Mouse (Mus musculus): Measurements from ENCODE around the gene Scn3b. TPM values are rescaled to one million over a fixed set of nuclear protein-coding genes. Genes with fewer than 3 reads are reported as not detected.

Gene Scn3b
- polyA plus RNA-seq, 1 experiment from 2014 or later = 4.1 TPM

DNA sequence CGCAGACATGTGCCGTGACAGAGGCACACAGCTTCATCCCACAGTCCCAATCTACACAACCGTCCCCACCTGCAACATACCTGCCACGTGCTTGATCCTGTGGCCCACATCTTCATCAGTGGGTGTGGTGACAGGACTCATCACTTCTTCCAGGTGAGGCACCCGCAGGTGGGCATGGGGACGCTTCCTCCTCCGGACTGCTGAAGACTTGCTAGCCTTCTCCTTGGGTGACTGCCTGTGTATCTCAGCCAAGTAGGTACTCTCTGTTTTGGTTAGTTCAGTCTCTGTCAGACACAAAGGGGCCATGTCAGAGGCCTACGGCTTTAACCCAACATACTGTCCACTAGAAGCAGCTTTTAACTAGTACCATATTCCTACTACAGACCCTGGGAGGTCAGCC lies 35.2 kb downstream of the Scn3b start:
- no peak overlapping the region for H3K27ac ChIP-seq (replicated peaks; ENCODE audit: low read depth, low read length)

DNA sequence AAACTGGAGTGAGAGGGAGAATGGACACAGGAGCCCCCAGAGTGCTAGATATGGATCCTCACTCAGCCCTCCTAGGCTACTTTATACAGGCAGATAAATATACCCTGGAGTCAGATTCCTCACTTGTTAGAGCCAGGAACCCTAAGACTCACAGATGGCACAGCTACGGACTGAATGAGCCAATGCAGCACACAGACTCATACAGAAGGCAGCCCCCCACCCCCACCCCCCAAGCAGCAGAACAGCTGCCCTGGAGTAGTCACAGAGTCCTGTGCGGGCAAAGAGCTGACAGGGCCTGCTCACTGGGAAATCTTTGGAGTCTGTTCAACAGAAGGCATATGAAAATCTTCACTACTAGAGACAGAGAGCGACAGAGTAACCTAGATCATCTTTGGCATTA lies 38.3 kb downstream of the Scn3b start:
- Histone ChIP-seq H3K36me3 (replicated peaks; ENCODE audit: control insufficient read depth, insufficient read depth, low read depth, low read length) (no peaks in the 10 kb centered on the region), H3K27me3 (ENCODE audit: control insufficient read depth, insufficient read depth, low read length) (no peaks in the 10 kb centered on the region), H3K4me3 (ENCODE audit: low read depth, low read length) (no peak overlapping the region), H3K4me1 (ENCODE audit: control insufficient read depth, insufficient read depth, low read length) (no peaks in the 10 kb centered on the region), H3K9me3 (replicated peaks; ENCODE audit: control insufficient read depth, low read length) (no peaks in the 10 kb centered on the region), H3K4me2 (ENCODE audit: low read depth, low read length) (no peak overlapping the region), H3K9ac (replicated peaks; ENCODE audit: low read length) (no peak overlapping the region), H3K27ac (replicated peaks; ENCODE audit: low read depth, low read length) (no peak overlapping the region)
- 86% methylated on average over 3 of the region's 3 CpGs for WGBS
- DNase-seq (ENCODE audit: low spot score) (no peak), ATAC-seq (replicated peaks; ENCODE audit: insufficient number of reproducible peaks, low FRiP score, low TSS enrichment, low read depth) (no peak)

More for the DNA sequence above, 35.2 kb downstream of the Scn3b start:
- WGBS = 96% methylated on average over 8 of the region's 8 CpGs
- Histone ChIP-seq H3K36me3 (replicated peaks; ENCODE audit: control insufficient read depth, insufficient read depth, low read depth, low read length) (no peaks in the 10 kb centered on the region), H3K9ac (replicated peaks; ENCODE audit: low read length) (no peak overlapping the region), H3K4me2 (ENCODE audit: low read depth, low read length) (no peak overlapping the region), H3K4me1 (ENCODE audit: control insufficient read depth, insufficient read depth, low read length) (no peaks in the 10 kb centered on the region), H3K9me3 (replicated peaks; ENCODE audit: control insufficient read depth, low read length) (no peaks in the 10 kb centered on the region), H3K27me3 (ENCODE audit: control insufficient read depth, insufficient read depth, low read length) (no peaks in the 10 kb centered on the region), H3K4me3 (ENCODE audit: low read depth, low read length) (no peak overlapping the region)
- DNase-seq (ENCODE audit: low spot score) = no peak
- no peak for ATAC-seq (replicated peaks; ENCODE audit: insufficient number of reproducible peaks, low FRiP score, low TSS enrichment, low read depth)

DNA sequence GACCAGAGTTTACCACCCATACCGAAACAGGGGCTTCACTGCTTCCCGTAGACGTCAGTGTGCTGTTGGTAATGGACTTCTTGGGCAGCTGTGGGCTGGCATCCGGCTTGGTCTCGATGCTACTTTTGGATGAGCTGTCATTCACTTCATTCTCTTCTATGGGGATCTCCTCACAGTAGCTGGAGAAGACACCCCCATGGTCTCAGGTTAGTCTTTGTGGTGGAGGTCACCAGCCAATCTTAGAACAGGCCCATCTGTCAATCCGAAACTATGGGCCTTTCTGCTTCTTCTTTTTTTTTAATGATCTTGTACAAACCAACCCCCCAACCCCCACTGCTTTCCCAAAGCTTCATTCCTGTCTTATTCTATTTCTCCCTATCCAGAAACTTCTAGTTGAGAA lies 40.9 kb downstream of the Scn3b start:
- H3K4me1 ChIP-seq (ENCODE audit: control insufficient read depth, insufficient read depth, low read length) = no peaks in the 10 kb centered on the region
- ATAC-seq (replicated peaks; ENCODE audit: insufficient number of reproducible peaks, low FRiP score, low TSS enrichment, low read depth) (no peak), DNase-seq (ENCODE audit: low spot score) (no peak)
- H3K36me3 ChIP-seq (replicated peaks; ENCODE audit: control insufficient read depth, insufficient read depth, low read depth, low read length) = no peaks in the 10 kb centered on the region
- H3K4me3 ChIP-seq (ENCODE audit: low read depth, low read length) = no peak overlapping the region
- WGBS = 96% methylated on average over 6 of the region's 6 CpGs
- H3K4me2 ChIP-seq (ENCODE audit: low read depth, low read length) = no peak overlapping the region
- H3K9ac ChIP-seq (replicated peaks; ENCODE audit: low read length) = no peak overlapping the region
- H3K27ac ChIP-seq (replicated peaks; ENCODE audit: low read depth, low read length) = no peak overlapping the region
- no peaks in the 10 kb centered on the region for H3K9me3 ChIP-seq (replicated peaks; ENCODE audit: control insufficient read depth, low read length)
- no peaks in the 10 kb centered on the region for H3K27me3 ChIP-seq (ENCODE audit: control insufficient read depth, insufficient read depth, low read length)

DNA sequence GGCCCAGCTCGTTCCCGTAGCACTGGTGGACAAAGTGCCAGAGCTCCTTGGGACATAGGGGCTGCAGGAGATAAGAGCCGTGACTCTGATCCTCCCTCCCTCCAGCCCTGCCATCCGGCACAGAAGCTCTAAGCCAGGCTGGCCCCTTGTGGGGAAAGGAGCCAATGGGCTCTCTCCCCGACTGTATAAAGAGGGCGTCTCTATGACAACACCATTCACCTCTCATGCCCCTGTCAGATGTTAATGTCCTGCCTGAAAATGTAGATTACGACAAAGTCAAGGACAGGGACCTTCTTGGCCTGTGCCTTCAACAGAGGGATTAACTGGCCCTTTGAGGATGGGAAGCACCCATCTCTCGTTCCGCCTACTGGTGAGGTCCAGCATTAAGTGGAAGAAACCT lies 42.8 kb downstream of the Scn3b start:
- H3K27me3 ChIP-seq (ENCODE audit: control insufficient read depth, insufficient read depth, low read length) = no peaks in the 10 kb centered on the region
- H3K4me1 ChIP-seq (ENCODE audit: control insufficient read depth, insufficient read depth, low read length) = no peaks in the 10 kb centered on the region
- DNase-seq (ENCODE audit: low spot score) (no peak), ATAC-seq (replicated peaks; ENCODE audit: insufficient number of reproducible peaks, low FRiP score, low TSS enrichment, low read depth) (no peak)
- H3K36me3 ChIP-seq (replicated peaks; ENCODE audit: control insufficient read depth, insufficient read depth, low read depth, low read length) = no peaks in the 10 kb centered on the region
- H3K9ac ChIP-seq (replicated peaks; ENCODE audit: low read length) = no peak overlapping the region
- no peak overlapping the region for H3K4me2 ChIP-seq (ENCODE audit: low read depth, low read length)
- 71% methylated on average over 9 of the region's 9 CpGs for WGBS
- H3K9me3 ChIP-seq (replicated peaks; ENCODE audit: control insufficient read depth, low read length) = no peaks in the 10 kb centered on the region
- no peak overlapping the region for H3K27ac ChIP-seq (replicated peaks; ENCODE audit: low read depth, low read length)
- H3K4me3 ChIP-seq (ENCODE audit: low read depth, low read length) = no peak overlapping the region

DNA sequence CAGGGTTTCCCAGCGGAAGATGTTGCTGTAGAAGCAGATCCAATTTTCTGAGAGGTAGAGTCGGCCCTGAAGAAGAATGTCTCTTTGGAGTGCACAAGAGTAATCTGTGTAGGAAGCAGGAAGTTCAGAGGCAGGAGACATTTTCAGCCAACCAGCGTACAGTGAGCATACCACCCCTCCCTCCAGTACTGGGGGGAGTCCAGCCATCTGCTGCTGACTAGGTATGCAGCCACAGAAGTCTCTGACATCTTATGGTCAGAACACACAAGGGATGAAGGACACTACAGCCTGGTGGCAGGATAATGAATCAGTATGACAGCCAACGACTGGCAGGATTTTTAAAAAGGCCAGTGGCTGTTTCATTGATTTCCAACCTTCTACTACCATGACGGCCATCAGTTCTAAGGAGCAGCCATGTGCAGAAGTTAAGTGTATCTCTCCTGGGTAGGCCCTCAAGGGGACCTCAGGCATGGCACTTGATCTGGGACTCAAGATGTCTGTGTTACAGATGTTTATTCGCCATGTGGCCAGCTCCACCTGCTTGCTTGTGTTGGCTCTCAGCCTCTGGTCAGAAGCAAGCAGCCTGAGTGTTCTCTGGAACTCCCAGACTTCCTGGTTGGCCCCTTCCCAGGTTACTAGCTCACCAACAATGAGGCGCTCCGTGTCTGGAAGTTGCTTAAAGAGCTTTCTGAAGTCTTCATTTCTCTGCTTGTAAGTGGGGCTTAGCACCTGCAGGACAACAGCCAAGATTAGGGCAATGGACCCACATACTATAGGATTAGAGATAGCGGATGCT lies 48.0 kb downstream of the Scn3b start:
- DNase-seq (ENCODE audit: low spot score) (no peak), ATAC-seq (replicated peaks; ENCODE audit: insufficient number of reproducible peaks, low FRiP score, low TSS enrichment, low read depth) (no peak)
- Histone ChIP-seq H3K9ac (replicated peaks; ENCODE audit: low read length) (no peak overlapping the region), H3K4me3 (ENCODE audit: low read depth, low read length) (no peak overlapping the region), H3K27me3 (ENCODE audit: control insufficient read depth, insufficient read depth, low read length) (no peaks in the 10 kb centered on the region), H3K4me1 (ENCODE audit: control insufficient read depth, insufficient read depth, low read length) (no peaks in the 10 kb centered on the region), H3K27ac (replicated peaks; ENCODE audit: low read depth, low read length) (no peak overlapping the region), H3K36me3 (replicated peaks; ENCODE audit: control insufficient read depth, insufficient read depth, low read depth, low read length) (no peaks in the 10 kb centered on the region), H3K9me3 (replicated peaks; ENCODE audit: control insufficient read depth, low read length) (no peaks in the 10 kb centered on the region), H3K4me2 (ENCODE audit: low read depth, low read length) (no peak overlapping the region)
- 89% methylated on average over 9 of the region's 9 CpGs for WGBS

DNA sequence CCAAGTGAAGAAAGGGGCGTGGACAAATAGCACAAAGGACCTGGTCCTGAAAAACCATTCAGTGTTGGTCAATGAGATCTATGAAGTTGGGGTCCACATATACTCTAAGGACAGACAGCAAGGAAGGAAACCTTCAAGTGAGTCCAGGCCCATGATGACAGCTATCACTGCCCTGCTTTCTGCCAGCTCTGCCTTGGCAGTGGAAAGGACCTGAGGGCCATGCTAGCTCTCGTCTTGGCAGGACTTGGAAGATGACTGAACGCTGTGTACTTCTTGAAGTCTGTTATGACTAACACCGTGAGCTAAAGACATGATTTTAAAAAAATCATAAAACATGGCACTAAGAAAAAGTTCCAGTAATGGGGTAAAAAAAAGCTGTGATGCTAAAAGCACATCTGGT lies 48.7 kb downstream of the Scn3b start:
- Histone ChIP-seq H3K9ac (replicated peaks; ENCODE audit: low read length) (no peak overlapping the region), H3K36me3 (replicated peaks; ENCODE audit: control insufficient read depth, insufficient read depth, low read depth, low read length) (no peaks in the 10 kb centered on the region), H3K9me3 (replicated peaks; ENCODE audit: control insufficient read depth, low read length) (no peaks in the 10 kb centered on the region), H3K4me1 (ENCODE audit: control insufficient read depth, insufficient read depth, low read length) (no peaks in the 10 kb centered on the region), H3K27me3 (ENCODE audit: control insufficient read depth, insufficient read depth, low read length) (no peaks in the 10 kb centered on the region), H3K27ac (replicated peaks; ENCODE audit: low read depth, low read length) (no peak overlapping the region), H3K4me2 (ENCODE audit: low read depth, low read length) (no peak overlapping the region), H3K4me3 (ENCODE audit: low read depth, low read length) (no peak overlapping the region)
- WGBS = 89% methylated on average over 4 of the region's 4 CpGs
- ATAC-seq (replicated peaks; ENCODE audit: insufficient number of reproducible peaks, low FRiP score, low TSS enrichment, low read depth) (no peak), DNase-seq (ENCODE audit: low spot score) (no peak)

DNA sequence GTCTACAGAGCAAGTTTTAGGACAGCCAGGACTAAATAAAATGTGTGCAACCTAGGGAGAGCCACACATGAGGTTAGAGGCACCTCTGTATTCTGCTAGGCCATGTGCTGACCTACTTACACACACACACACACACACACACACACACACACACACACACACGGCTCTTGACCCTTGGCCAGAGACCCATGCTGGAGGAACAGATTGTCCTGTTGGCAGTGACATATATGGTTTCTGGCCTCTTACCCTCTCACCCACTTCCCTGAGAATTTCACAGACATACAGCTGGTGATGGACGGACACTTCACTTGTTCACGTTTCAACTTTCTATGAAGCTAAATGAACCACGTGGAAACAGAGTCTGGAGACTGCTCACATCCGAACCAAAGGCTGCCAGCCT lies 49.8 kb downstream of the Scn3b start:
- no peaks in the 10 kb centered on the region for H3K9me3 ChIP-seq (replicated peaks; ENCODE audit: control insufficient read depth, low read length)
- no peak overlapping the region for H3K4me2 ChIP-seq (ENCODE audit: low read depth, low read length)
- no peaks in the 10 kb centered on the region for H3K4me1 ChIP-seq (ENCODE audit: control insufficient read depth, insufficient read depth, low read length)
- H3K9ac ChIP-seq (replicated peaks; ENCODE audit: low read length) = no peak overlapping the region
- ATAC-seq (replicated peaks; ENCODE audit: insufficient number of reproducible peaks, low FRiP score, low TSS enrichment, low read depth) (no peak), DNase-seq (ENCODE audit: low spot score) (no peak)
- H3K27me3 ChIP-seq (ENCODE audit: control insufficient read depth, insufficient read depth, low read length) = no peaks in the 10 kb centered on the region
- H3K27ac ChIP-seq (replicated peaks; ENCODE audit: low read depth, low read length) = no peak overlapping the region
- 85% methylated on average over 5 of the region's 5 CpGs for WGBS
- no peak overlapping the region for H3K4me3 ChIP-seq (ENCODE audit: low read depth, low read length)
- no peaks in the 10 kb centered on the region for H3K36me3 ChIP-seq (replicated peaks; ENCODE audit: control insufficient read depth, insufficient read depth, low read depth, low read length)

DNA sequence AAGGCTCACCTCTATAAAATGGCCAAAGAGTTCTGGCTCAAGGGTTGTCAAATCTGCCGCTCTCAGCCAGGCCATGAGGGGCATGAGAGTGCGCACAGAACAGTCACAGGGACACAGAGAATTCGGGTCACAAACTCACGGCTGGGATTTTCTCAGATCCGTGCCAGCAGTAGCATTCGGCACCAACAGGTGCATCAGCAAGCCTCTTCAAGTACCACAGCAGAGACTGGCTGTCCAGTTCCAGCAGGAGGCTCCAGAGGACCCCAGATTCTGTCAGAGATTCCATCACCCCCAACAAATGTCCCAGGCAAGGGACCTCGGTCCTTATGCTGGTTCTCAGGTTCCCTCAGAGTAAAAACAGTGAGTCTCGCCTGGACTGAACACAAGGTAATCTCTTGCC lies 51.4 kb downstream of the Scn3b start:
- Histone ChIP-seq H3K27ac (replicated peaks; ENCODE audit: low read depth, low read length) (no peak overlapping the region), H3K4me2 (ENCODE audit: low read depth, low read length) (no peak overlapping the region), H3K36me3 (replicated peaks; ENCODE audit: control insufficient read depth, insufficient read depth, low read depth, low read length) (no peaks in the 10 kb centered on the region), H3K9ac (replicated peaks; ENCODE audit: low read length) (no peak overlapping the region), H3K27me3 (ENCODE audit: control insufficient read depth, insufficient read depth, low read length) (no peaks in the 10 kb centered on the region), H3K9me3 (replicated peaks; ENCODE audit: control insufficient read depth, low read length) (no peaks in the 10 kb centered on the region), H3K4me3 (ENCODE audit: low read depth, low read length) (no peak overlapping the region), H3K4me1 (ENCODE audit: control insufficient read depth, insufficient read depth, low read length) (no peaks in the 10 kb centered on the region)
- no peak for DNase-seq (ENCODE audit: low spot score)
- no peak for ATAC-seq (replicated peaks; ENCODE audit: insufficient number of reproducible peaks, low FRiP score, low TSS enrichment, low read depth)
- WGBS = 83% methylated on average over 8 of the region's 8 CpGs
